Mouse (Mus musculus): ENCODE results near the gene Ncmap.
A peak's percentile ranks its signal among the peaks of the same experiment; 100 is the strongest.
"Not testable (repeated sequence)": the region's sequence is repeated elsewhere in the genome, so short reads cannot be mapped to it uniquely, and the experiment has no call there.

Ncmap gene

GRCm38 (mm10) chr4:135397551-135397950 lies 476 bp downstream of the Ncmap start:
- DNase-seq (ENCODE audit: low spot score): peak; percentile 48

GRCm38 (mm10) chr4:135396303-135396702 lies 1.7 kb downstream of the Ncmap start:
- no peak for DNase-seq (ENCODE audit: low spot score)

- DNase-seq (ENCODE audit: low spot score): peak; percentile 37
Measured at GRCm38 (mm10) chr4:135395375-135395774, 2.7 kb downstream of the Ncmap start.

- no peak for DNase-seq (ENCODE audit: low spot score)
Measured at GRCm38 (mm10) chr4:135394666-135395065, 3.4 kb downstream of the Ncmap start.

- no peak for DNase-seq (ENCODE audit: low spot score)
Measured at GRCm38 (mm10) chr4:135393381-135393780, 4.6 kb downstream of the Ncmap start.

GRCm38 (mm10) chr4:135392801-135393200 lies 5.2 kb downstream of the Ncmap start:
- no peak for DNase-seq (ENCODE audit: low spot score)

- DNase-seq (ENCODE audit: low spot score): no peak
Measured at GRCm38 (mm10) chr4:135391014-135391413, 7.0 kb downstream of the Ncmap start.

GRCm38 (mm10) chr4:135385614-135386013 lies 12.4 kb downstream of the Ncmap start:
- DNase-seq (ENCODE audit: low spot score): peak; percentile 70

GRCm38 (mm10) chr4:135382316-135382715 lies 15.7 kb downstream of the Ncmap start:
- peak; percentile 87 for DNase-seq (ENCODE audit: low spot score)

- no peak for DNase-seq (ENCODE audit: low spot score)
Measured at GRCm38 (mm10) chr4:135381355-135381754, 16.7 kb downstream of the Ncmap start.

- no peak for DNase-seq (ENCODE audit: low spot score)
Measured at GRCm38 (mm10) chr4:135377241-135377640, 20.8 kb downstream of the Ncmap start.

GRCm38 (mm10) chr4:135375444-135375843 lies 22.6 kb downstream of the Ncmap start:
- no peak for DNase-seq (ENCODE audit: low spot score)

- no peak for DNase-seq (ENCODE audit: low spot score)
Measured at GRCm38 (mm10) chr4:135373299-135373698, 24.7 kb downstream of the Ncmap start.

GRCm38 (mm10) chr4:135370372-135370771 lies 27.7 kb downstream of the Ncmap start:
- no peak for DNase-seq (ENCODE audit: low spot score)

- no peak for DNase-seq (ENCODE audit: low spot score)
Measured at GRCm38 (mm10) chr4:135362828-135363227, 35.2 kb downstream of the Ncmap start.

GRCm38 (mm10) chr4:135361722-135362121 lies 36.3 kb downstream of the Ncmap start:
- DNase-seq (ENCODE audit: low spot score): no peak

- no peak for DNase-seq (ENCODE audit: low spot score)
Measured at GRCm38 (mm10) chr4:135358736-135359135, 39.3 kb downstream of the Ncmap start.

GRCm38 (mm10) chr4:135357221-135357920 lies 40.7 kb downstream of the Ncmap start:
- no peak for DNase-seq (ENCODE audit: low spot score)

- no peak for DNase-seq (ENCODE audit: low spot score)
Measured at GRCm38 (mm10) chr4:135355886-135356550, 42.0 kb downstream of the Ncmap start.

GRCm38 (mm10) chr4:135354751-135355150 lies 43.3 kb downstream of the Ncmap start:
- not testable (repeated sequence) for DNase-seq (ENCODE audit: low spot score)

GRCm38 (mm10) chr4:135353794-135354450 lies 44.1 kb downstream of the Ncmap start:
- DNase-seq (ENCODE audit: low spot score): no peak

- DNase-seq (ENCODE audit: low spot score): peak; percentile 99
Measured at GRCm38 (mm10) chr4:135353066-135353793, 44.8 kb downstream of the Ncmap start, which contains the start of gene Srrm1. Gene Srrm1 (minus strand): TSS chr4:135353321.
